Mouse (Mus musculus) midbrain, embryonic 16.5 days (tissue): ENCODE measurements around the gene Tcf7l1. TPM values are rescaled to one million over a fixed set of nuclear protein-coding genes. Genes with fewer than 3 reads are reported as not detected.

ENCODE experiments used
- ATAC-seq: fragments of 200-750 bp; cut with Nextera tagmentation; 2 replicates; pipeline ENCODE4 v1.8.0; 2017; ENCODE audit warnings: moderate TSS enrichment
- H3K27ac ChIP-seq: fragments of 300-500 bp; sonication (generic); 2 replicates; pipeline ENCODE4 v1.5.1; 2014; ENCODE audit warnings: mild to moderate bottlenecking, low read length, mixed read lengths
- H3K27me3 ChIP-seq: fragments of 300-500 bp; sonication (generic); 2 replicates; pipeline ENCODE4 v1.6.1; 2014; ENCODE audit warnings: low read depth, low read length, mixed read lengths; ENCODE audit not compliant: control insufficient read depth, insufficient read depth
- H3K36me3 ChIP-seq: fragments of 300-500 bp; sonication (generic); 2 replicates; pipeline ENCODE4 v1.6.1; 2014; ENCODE audit warnings: mild to moderate bottlenecking, low read length, moderate library complexity, mixed read lengths; ENCODE audit not compliant: control insufficient read depth, insufficient read depth
- H3K4me1 ChIP-seq: fragments of 300-500 bp; sonication (generic); 2 replicates; pipeline ENCODE4 v1.6.1; 2014; ENCODE audit warnings: mild to moderate bottlenecking, low read length, mixed read lengths; ENCODE audit not compliant: control insufficient read depth, insufficient read depth
- H3K4me2 ChIP-seq: fragments of 300-500 bp; sonication (generic); 2 replicates; pipeline ENCODE4 v1.6.1; 2014; ENCODE audit warnings: mild to moderate bottlenecking, low read length, mixed read lengths
- H3K4me3 ChIP-seq: fragments of 300-500 bp; sonication (generic); 2 replicates; pipeline ENCODE4 v1.5.1; 2014; ENCODE audit warnings: low read depth, mild to moderate bottlenecking, low read length, moderate library complexity, mixed read lengths
- H3K9ac ChIP-seq: fragments of 300-500 bp; sonication (generic); 2 replicates; pipeline ENCODE4 v1.6.1; 2014; ENCODE audit warnings: low read depth, low read length, mixed read lengths
- H3K9me3 ChIP-seq: fragments of 300-500 bp; sonication (generic); replicated peaks from 2 replicates; pipeline ENCODE4 v1.6.1; 2014; ENCODE audit warnings: mild to moderate bottlenecking, low read length, mixed read lengths; ENCODE audit not compliant: control insufficient read depth, poor library complexity, severe bottlenecking
- WGBS: fragments of 180-500 bp; shearing (Covaris S2); extraction: QIAGEN DNeasy Blood & Tissue Kit; methylation state at CpG from one replicate; pipeline ENCODE4 v1.1.7; 2014; 5-methylcytosine and 5-hydroxymethylcytosine counted together
- polyA plus RNA-seq: library from polyadenylated mRNA; unstranded; fragments of >200 nt; fragmentation: Nextera tagmentation; extraction: Ambion mirVana; gene quantifications from 2 replicates; pipeline ENCODE4 v1.2.1, GENCODE M21; 2015

Gene Tcf7l1
- polyA plus RNA-seq, 1 experiment from 2014 or later: 4.1 TPM

GRCm38 (mm10) chr6:72813456-72813855 is 24.4 kb upstream of the Tcf7l1 start:
- Histone ChIP-seq H3K9me3 (no peaks in the 10 kb centered on the region), H3K9ac (no peak overlapping the region), H3K27me3 (no peaks in the 10 kb centered on the region), H3K4me3 (no peak overlapping the region), H3K4me2 (no peak overlapping the region), H3K36me3 (no peaks in the 10 kb centered on the region), H3K27ac (no peak overlapping the region), H3K4me1 (no peaks in the 10 kb centered on the region)
- WGBS: 74% methylated on average over 9 of the region's 9 CpGs
- ATAC-seq: no peak

GRCm38 (mm10) chr6:72810248-72810647 is 21.2 kb upstream of the Tcf7l1 start:
- Histone ChIP-seq H3K4me3 (no peak overlapping the region), H3K27ac (no peak overlapping the region), H3K9me3 (no peaks in the 10 kb centered on the region), H3K9ac (no peak overlapping the region), H3K4me1 (no peaks in the 10 kb centered on the region), H3K27me3 (no peaks in the 10 kb centered on the region), H3K36me3 (no peaks in the 10 kb centered on the region), H3K4me2 (no peak overlapping the region)
- no peak for ATAC-seq
- WGBS: 66% methylated on average over 7 of the region's 7 CpGs

- no peak overlapping the region for H3K9ac ChIP-seq
- 85% methylated on average over 4 of the region's 4 CpGs for WGBS
- no peak for ATAC-seq
Measured at GRCm38 (mm10) chr6:72809522-72810149, 20.6 kb upstream of the Tcf7l1 start.

GRCm38 (mm10) chr6:72808342-72808741 is 19.3 kb upstream of the Tcf7l1 start:
- Histone ChIP-seq H3K27me3 (no peaks in the 10 kb centered on the region), H3K36me3 (no peaks in the 10 kb centered on the region), H3K4me1 (no peaks in the 10 kb centered on the region), H3K27ac (no peak overlapping the region), H3K9ac (no peak overlapping the region), H3K9me3 (no peaks in the 10 kb centered on the region), H3K4me2 (no peak overlapping the region), H3K4me3 (no peak overlapping the region)
- ATAC-seq: no peak
- WGBS: 75% methylated on average over 3 of the region's 3 CpGs

More at GRCm38 (mm10) chr6:72809522-72810149, 20.6 kb upstream of the Tcf7l1 start:
- H3K27me3 ChIP-seq: no peaks in the 10 kb centered on the region
- no peak overlapping the region for H3K4me3 ChIP-seq
- no peak overlapping the region for H3K27ac ChIP-seq
- H3K36me3 ChIP-seq: no peaks in the 10 kb centered on the region
- H3K4me2 ChIP-seq: no peak overlapping the region
- no peaks in the 10 kb centered on the region for H3K9me3 ChIP-seq
- no peaks in the 10 kb centered on the region for H3K4me1 ChIP-seq

- no peak overlapping the region for H3K4me2 ChIP-seq
- no peaks in the 10 kb centered on the region for H3K4me1 ChIP-seq
- WGBS: 88% methylated on average over 6 of the region's 6 CpGs
- H3K9me3 ChIP-seq: no peaks in the 10 kb centered on the region
- H3K9ac ChIP-seq: no peak overlapping the region
- no peak overlapping the region for H3K27ac ChIP-seq
- H3K4me3 ChIP-seq: no peak overlapping the region
- H3K36me3 ChIP-seq: no peaks in the 10 kb centered on the region
- no peaks in the 10 kb centered on the region for H3K27me3 ChIP-seq
- no peak for ATAC-seq
Measured at GRCm38 (mm10) chr6:72803669-72804068, 14.6 kb upstream of the Tcf7l1 start.

- Histone ChIP-seq H3K27ac (no peak overlapping the region), H3K9me3 (no peaks in the 10 kb centered on the region), H3K4me1 (no peaks in the 10 kb centered on the region), H3K4me3 (no peak overlapping the region), H3K4me2 (no peak overlapping the region), H3K36me3 (no peaks in the 10 kb centered on the region), H3K27me3 (no peaks in the 10 kb centered on the region), H3K9ac (no peak overlapping the region)
- no peak for ATAC-seq
- WGBS: 87% methylated on average over 6 of the region's 6 CpGs
Measured at GRCm38 (mm10) chr6:72802119-72802518, 13.1 kb upstream of the Tcf7l1 start.

- ATAC-seq: no peak
- WGBS: 41% methylated on average over 2 of the region's 2 CpGs
- no peaks in the 10 kb centered on the region for H3K27me3 ChIP-seq
- no peak overlapping the region for H3K4me3 ChIP-seq
- no peaks in the 10 kb centered on the region for H3K4me1 ChIP-seq
- H3K27ac ChIP-seq: no peak overlapping the region
- H3K4me2 ChIP-seq: no peak overlapping the region
- no peak overlapping the region for H3K9ac ChIP-seq
- no peaks in the 10 kb centered on the region for H3K9me3 ChIP-seq
- H3K36me3 ChIP-seq: no peaks in the 10 kb centered on the region
Measured at GRCm38 (mm10) chr6:72800641-72801040, 11.6 kb upstream of the Tcf7l1 start.

- H3K4me2 ChIP-seq: no peak overlapping the region
- no peak overlapping the region for H3K27ac ChIP-seq
- H3K9me3 ChIP-seq: no peaks in the 10 kb centered on the region
- H3K27me3 ChIP-seq: no peaks in the 10 kb centered on the region
- H3K4me1 ChIP-seq: no peaks in the 10 kb centered on the region
- no peaks in the 10 kb centered on the region for H3K36me3 ChIP-seq
- no peak overlapping the region for H3K4me3 ChIP-seq
- no peak for ATAC-seq
- H3K9ac ChIP-seq: no peak overlapping the region
Measured at GRCm38 (mm10) chr6:72797763-72798162, 8.7 kb upstream of the Tcf7l1 start.

GRCm38 (mm10) chr6:72795444-72795843 is 6.4 kb upstream of the Tcf7l1 start:
- no peak for ATAC-seq
- no peaks in the 10 kb centered on the region for H3K36me3 ChIP-seq
- 52% methylated on average over 16 of the region's 16 CpGs for WGBS
- no peaks in the 10 kb centered on the region for H3K4me1 ChIP-seq
- H3K9ac ChIP-seq: no peak overlapping the region
- peaks cover 3% of the 10 kb centered on the region; the same call in 1 of the 2 replicates for H3K27me3 ChIP-seq
- no peak overlapping the region for H3K4me2 ChIP-seq
- H3K4me3 ChIP-seq: no peak overlapping the region
- H3K9me3 ChIP-seq: no peaks in the 10 kb centered on the region
- H3K27ac ChIP-seq: no peak overlapping the region
